Mouse (Mus musculus) heart, embryonic 13.5 days (tissue): ENCODE measurements around the gene Trip6. TPM values are rescaled to one million over a fixed set of nuclear protein-coding genes. Genes with fewer than 3 reads are reported as not detected.
A peak's percentile ranks its signal among the peaks of the same experiment; 100 is the strongest.
"Not testable (repeated sequence)": the region's sequence is repeated elsewhere in the genome, so short reads cannot be mapped to it uniquely, and the experiment has no call there.

Source experiments
- ATAC-seq: fragments of 200-750 bp; cut with Nextera tagmentation; 2 replicates; pipeline ENCODE4 v1.8.0; 2017; ENCODE audit warnings: moderate TSS enrichment; ENCODE audit not compliant: insufficient number of reproducible peaks, low FRiP score, low TSS enrichment; ENCODE audit errors: extremely low read depth
- H3K27ac ChIP-seq: fragments of 300-500 bp; sonication (generic); replicated peaks from 2 replicates; pipeline ENCODE4 v1.5.1; 2015; ENCODE audit warnings: moderate library complexity, mild to moderate bottlenecking, inconsistent platforms
- H3K27me3 ChIP-seq: fragments of 300-500 bp; sonication (generic); replicated peaks from 2 replicates; pipeline ENCODE4 v1.6.1; 2015; ENCODE audit warnings: mild to moderate bottlenecking, inconsistent platforms
- H3K36me3 ChIP-seq: fragments of 300-500 bp; sonication (generic); 2 replicates; pipeline ENCODE4 v1.6.1; 2015; ENCODE audit warnings: mild to moderate bottlenecking, inconsistent platforms
- H3K4me1 ChIP-seq: fragments of 300-500 bp; sonication (generic); 2 replicates; pipeline ENCODE4 v1.6.1; 2015; ENCODE audit warnings: inconsistent platforms
- H3K4me2 ChIP-seq: fragments of 300-500 bp; sonication (generic); 2 replicates; pipeline ENCODE4 v1.6.1; 2015; ENCODE audit warnings: inconsistent platforms, mild to moderate bottlenecking, moderate library complexity
- H3K4me3 ChIP-seq: fragments of 300-500 bp; sonication (generic); 2 replicates; pipeline ENCODE4 v1.5.1; 2015; ENCODE audit warnings: moderate library complexity, mild to moderate bottlenecking, inconsistent platforms
- H3K9ac ChIP-seq: fragments of 300-500 bp; sonication (generic); 2 replicates; pipeline ENCODE4 v1.6.1; 2015; ENCODE audit warnings: inconsistent platforms, mild to moderate bottlenecking, moderate library complexity
- H3K9me3 ChIP-seq: fragments of 300-500 bp; sonication (generic); 2 replicates; pipeline ENCODE4 v1.6.1; 2016; ENCODE audit warnings: inconsistent platforms
- WGBS: fragments of 180-500 bp; shearing (Covaris S2); methylation state at CpG from one replicate; pipeline ENCODE4 v1.1.7; 2015; ENCODE audit warnings: mixed read lengths; 5-methylcytosine and 5-hydroxymethylcytosine counted together
- polyA plus RNA-seq: library from polyadenylated mRNA; unstranded; fragments of >200 nt; fragmentation: Nextera tagmentation; extraction: Ambion mirVana; gene quantifications from 2 replicates; pipeline ENCODE4 v1.2.1, GENCODE M21; 2015

Trip6 gene
- polyA plus RNA-seq, 1 experiment from 2014 or later = 44.7 TPM

- Histone ChIP-seq H3K9me3 (no peaks in the 10 kb centered on the region), H3K27me3 (peaks cover 57% of the 10 kb centered on the region), H3K4me3 (peak within 1 kb of the TSS; percentile 57), H3K4me2 (peak within 1 kb of the TSS; percentile 100), H3K27ac (peak within 1 kb of the TSS; percentile 57), H3K9ac (peak within 1 kb of the TSS; percentile 79), H3K4me1 (peaks cover 39% of the 10 kb centered on the region), H3K36me3 (no peaks in the 10 kb centered on the region)
- WGBS = 1% methylated on average over 40 of the region's 40 CpGs
- ATAC-seq = 0 out of 2 replicates have a peak, but pooled peaks have one; percentile 3
Measured at GRCm38 (mm10) chr5:137287032-137287952, 26.9 kb downstream of the Trip6 start, which contains the start of gene Ache. TSS of gene Ache (plus strand) at chr5:137287519.

GRCm38 (mm10) chr5:137286655-137287031 lies 27.6 kb downstream of the Trip6 start:
- ATAC-seq = 0 out of 2 replicates have a peak, but pooled peaks have one; percentile 23
- under 1% methylated on average over 16 of the region's 16 CpGs for WGBS
- Histone ChIP-seq H3K9ac (peak overlapping the region; percentile 79), H3K36me3 (no peaks in the 10 kb centered on the region), H3K27ac (no peak overlapping the region), H3K27me3 (peaks cover 51% of the 10 kb centered on the region), H3K4me2 (peak overlapping the region; percentile 100), H3K9me3 (no peaks in the 10 kb centered on the region), H3K4me3 (peak overlapping the region; percentile 57), H3K4me1 (peaks cover 39% of the 10 kb centered on the region)

GRCm38 (mm10) chr5:137285986-137286385 lies 28.2 kb downstream of the Trip6 start:
- no peak for ATAC-seq
- H3K9ac ChIP-seq = peak overlapping the region; percentile 50; the same call in 1 of the 2 replicates
- no peak overlapping the region for H3K27ac ChIP-seq
- H3K9me3 ChIP-seq = no peaks in the 10 kb centered on the region
- H3K4me1 ChIP-seq = peaks cover 39% of the 10 kb centered on the region
- peaks cover 44% of the 10 kb centered on the region for H3K27me3 ChIP-seq
- H3K4me3 ChIP-seq = no peak overlapping the region
- H3K4me2 ChIP-seq = no peak overlapping the region; the same call in 1 of the 2 replicates
- no peaks in the 10 kb centered on the region for H3K36me3 ChIP-seq
- WGBS = 42% methylated on average over 7 of the region's 7 CpGs

GRCm38 (mm10) chr5:137285045-137285444 lies 29.2 kb downstream of the Trip6 start:
- ATAC-seq = no peak
- H3K4me1 ChIP-seq = peaks cover 33% of the 10 kb centered on the region
- H3K4me3 ChIP-seq = no peak overlapping the region
- 60% methylated on average over 5 of the region's 5 CpGs for WGBS
- H3K27ac ChIP-seq = no peak overlapping the region
- H3K36me3 ChIP-seq = no peaks in the 10 kb centered on the region
- H3K9me3 ChIP-seq = no peaks in the 10 kb centered on the region
- no peak overlapping the region for H3K9ac ChIP-seq
- peaks cover 36% of the 10 kb centered on the region for H3K27me3 ChIP-seq
- no peak overlapping the region for H3K4me2 ChIP-seq

GRCm38 (mm10) chr5:137284411-137284810 lies 29.8 kb downstream of the Trip6 start:
- H3K27me3 ChIP-seq = peaks cover 30% of the 10 kb centered on the region
- ATAC-seq, H3K9me3 ChIP-seq, H3K9ac ChIP-seq, H3K4me2 ChIP-seq, H3K27ac ChIP-seq, H3K36me3 ChIP-seq, H3K4me3 ChIP-seq: not testable (repeated sequence)
- H3K4me1 ChIP-seq = peaks cover 27% of the 10 kb centered on the region
- WGBS = 71% methylated on average over 6 of the region's 6 CpGs

- no peak overlapping the region for H3K9ac ChIP-seq
- no peak for ATAC-seq
- H3K36me3 ChIP-seq = no peaks in the 10 kb centered on the region
- H3K27ac ChIP-seq = no peak overlapping the region
- peaks cover 9% of the 10 kb centered on the region; the same call in 1 of the 2 replicates for H3K27me3 ChIP-seq
- H3K9me3 ChIP-seq = peaks cover 13% of the 10 kb centered on the region; the same call in 1 of the 2 replicates
- H3K4me3 ChIP-seq = no peak overlapping the region
- 61% methylated on average over 18 of the region's 18 CpGs for WGBS
- no peak overlapping the region for H3K4me2 ChIP-seq
- H3K4me1 ChIP-seq = no peaks in the 10 kb centered on the region
Measured at GRCm38 (mm10) chr5:137277360-137278342, 36.6 kb downstream of the Trip6 start.

GRCm38 (mm10) chr5:137268131-137268910 lies 45.9 kb downstream of the Trip6 start:
- no peak for ATAC-seq
- WGBS = 23% methylated on average over 14 of the region's 18 CpGs
- Histone ChIP-seq H3K27me3 (0 out of 2 replicates have a peak, but pooled peaks cover 5% of the 10 kb centered on the region), H3K36me3 (no peaks in the 10 kb centered on the region), H3K4me3 (no peak overlapping the region), H3K4me2 (peak overlapping the region; percentile 31; the same call in 1 of the 2 replicates), H3K27ac (no peak overlapping the region), H3K4me1 (no peaks in the 10 kb centered on the region), H3K9ac (no peak overlapping the region), H3K9me3 (peaks cover 6% of the 10 kb centered on the region; the same call in 1 of the 2 replicates)

GRCm38 (mm10) chr5:137264787-137265186 lies 49.4 kb downstream of the Trip6 start:
- Histone ChIP-seq H3K36me3 (no peaks in the 10 kb centered on the region), H3K27ac (no peak overlapping the region), H3K9me3 (no peaks in the 10 kb centered on the region), H3K9ac (no peak overlapping the region), H3K4me2 (no peak overlapping the region), H3K4me3 (no peak overlapping the region), H3K27me3 (0 out of 2 replicates have a peak, but pooled peaks cover 5% of the 10 kb centered on the region), H3K4me1 (no peaks in the 10 kb centered on the region)
- ATAC-seq = no peak
- 82% methylated on average over 11 of the region's 11 CpGs for WGBS

- WGBS = 71% methylated on average over 14 of the region's 14 CpGs
- Histone ChIP-seq H3K27me3 (0 out of 2 replicates have a peak, but pooled peaks cover 5% of the 10 kb centered on the region), H3K4me3 (no peak overlapping the region), H3K9me3 (no peaks in the 10 kb centered on the region), H3K9ac (no peak overlapping the region), H3K4me1 (no peaks in the 10 kb centered on the region), H3K4me2 (no peak overlapping the region), H3K27ac (no peak overlapping the region), H3K36me3 (no peaks in the 10 kb centered on the region)
- no peak for ATAC-seq
Measured at GRCm38 (mm10) chr5:137263897-137264720, 50.1 kb downstream of the Trip6 start.
